17 mouse cellular contexts compared by ENCODE assay signal in genomic region chr5:69836356-69836755, GRCm38 (mm10).
"Had no signal": no experiment of that assay in that cellular context is flagged by ENCODE, and none has a peak within 500 bp of the region (broad histone marks: within the 10 kb centered on the region; RNA-seq: fewer than 3 reads in every experiment).

No protein-coding gene starts in this region.

- H3K4me2 ChIP-seq: lung, embryonic 15.5 days; midbrain, embryonic 11.5 days; midbrain, embryonic 13.5 days; midbrain, embryonic 15.5 days; neural tube, embryonic 12.5 days; stomach, embryonic 15.5 days had no signal

- ATAC-seq: liver, postnatal 0 days; lung, postnatal 0 days; midbrain, embryonic 13.5 days; midbrain, embryonic 15.5 days had no signal

- H3K9ac ChIP-seq: liver, postnatal 0 days; lung, embryonic 15.5 days; midbrain, embryonic 13.5 days; midbrain, embryonic 15.5 days; neural tube, embryonic 12.5 days; stomach, embryonic 15.5 days had no signal

- H3K9me3 ChIP-seq: lung, embryonic 15.5 days; midbrain, embryonic 13.5 days; midbrain, embryonic 15.5 days; neural tube, embryonic 12.5 days; stomach, embryonic 15.5 days had no signal

- H3K27ac ChIP-seq: lung, embryonic 15.5 days; macrophage; midbrain, embryonic 13.5 days; midbrain, embryonic 15.5 days; neural tube, embryonic 12.5 days; stomach, embryonic 15.5 days; stomach, postnatal 0 days had no signal

- H3K4me1 ChIP-seq: lung, embryonic 15.5 days; megakaryocyte, embryonic 14.5 days; midbrain, embryonic 15.5 days; neural tube, embryonic 12.5 days; stomach, embryonic 15.5 days had no signal

- DNase-seq: liver, postnatal 0 days; lung, adult 2 months; lung, postnatal 14 days; lung, postnatal 36 days; thymus, adult 2 months; thymus, postnatal 25 days; thymus, postnatal 4 days had no signal

- H3K36me3 ChIP-seq: lung, embryonic 15.5 days; midbrain, embryonic 13.5 days; midbrain, embryonic 15.5 days; neural tube, embryonic 12.5 days; stomach, embryonic 15.5 days had no signal

- H3K27me3 ChIP-seq: lung, embryonic 15.5 days; megakaryocyte, embryonic 14.5 days; midbrain, embryonic 13.5 days; midbrain, embryonic 15.5 days; neural tube, embryonic 12.5 days; stomach, embryonic 15.5 days had no signal

- H3K4me3 ChIP-seq: lung, embryonic 15.5 days; megakaryocyte, embryonic 14.5 days; midbrain, embryonic 13.5 days; midbrain, embryonic 15.5 days; neural tube, embryonic 12.5 days; stomach, embryonic 15.5 days had no signal
